Comparison of ENCODE assay signal across 8 mouse cellular contexts in the genomic region with DNA sequence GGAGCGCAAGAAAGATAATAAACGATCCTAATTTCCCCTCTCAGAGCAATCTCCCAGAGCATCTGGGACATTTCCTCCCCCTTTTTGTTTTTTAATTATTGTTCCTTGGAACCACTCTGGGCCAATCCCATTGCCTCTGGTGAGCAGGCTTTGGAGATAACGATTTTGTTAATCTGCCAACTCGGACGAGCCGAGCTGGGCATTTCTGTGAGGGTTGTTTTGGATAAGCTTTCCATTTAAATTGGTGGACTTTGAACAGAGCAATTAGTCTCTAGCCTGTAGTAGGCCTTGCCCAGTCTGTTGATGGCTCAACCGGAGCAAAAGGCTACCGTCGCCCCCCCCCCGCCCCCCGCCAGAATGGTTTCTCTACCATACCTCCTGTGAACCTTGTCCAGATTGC. TPM values are rescaled to one million over a fixed set of nuclear protein-coding genes. Genes with fewer than 3 reads are reported as not detected.
A peak's percentile ranks its signal among the peaks of the same experiment; 100 is the strongest.
DNase-seq lines count a peak whose midpoint lies in the region; ATAC-seq lines count a peak whose summit lies in the region.

No protein-coding gene starts in this region.

- H3K9me3 ChIP-seq in neural tube, embryonic 11.5 days (ENCODE audit: control insufficient read depth, low read length), result no peaks in the 10 kb centered on the region

- H3K27me3 ChIP-seq in neural tube, embryonic 11.5 days (ENCODE audit: control insufficient read depth, insufficient read depth, low read length), result no peaks in the 10 kb centered on the region

- H3K4me1 ChIP-seq in neural tube, embryonic 11.5 days (ENCODE audit: control insufficient read depth, insufficient read depth, low read length), result no peaks in the 10 kb centered on the region

- no peak for ATAC-seq in neural tube, embryonic 11.5 days (ENCODE audit: insufficient read depth, low FRiP score, low TSS enrichment)

- no peak overlapping the region for H3K9ac ChIP-seq in neural tube, embryonic 11.5 days (ENCODE audit: low read length)

- intact Hi-C loops in gastrocnemius, postnatal 36 days (cut with DNase I), result no loop called here

- no peaks in the 10 kb centered on the region for H3K36me3 ChIP-seq in neural tube, embryonic 11.5 days (ENCODE audit: control insufficient read depth, insufficient read depth, low read length)

- H3K27ac ChIP-seq in neural tube, embryonic 11.5 days (ENCODE audit: low read depth, low read length), result no peak overlapping the region

- WGBS in neural tube, embryonic 11.5 days, result 31% methylated on average over 10 of the region's 11 CpGs

- H3K4me3 ChIP-seq in neural tube, embryonic 11.5 days (ENCODE audit: low read depth, low read length), result no peak overlapping the region

- peak overlapping the region; percentile 53 for H3K4me2 ChIP-seq in neural tube, embryonic 11.5 days (ENCODE audit: low read depth)

- DNase-seq in neural tube, embryonic 11.5 days (ENCODE audit: low spot score), result peak; percentile 11
- DNase-seq in neural tube, embryonic 10.5 days (ENCODE audit: extremely low spot score, low spot score), result no peak
- DNase-seq in heart, adult 9 months (ENCODE audit: low spot score in 2 of 2), result peak; percentile 23
- peak; percentile 55 for DNase-seq in kidney, adult 9 months
- peak; percentile 80 for DNase-seq in lung, postnatal 25 days (ENCODE audit: low spot score)
- no peak for DNase-seq in embryo, embryonic 9.5 days (ENCODE audit: extremely low spot score)
- no peak for DNase-seq in layer of hippocampus, postnatal 14 days (ENCODE audit: low spot score in 2 of 2)
- no peak for DNase-seq in gastrocnemius, postnatal 36 days

RNA-seq across cellular contexts. Expression of a gene that starts 27.0 kb away (rescaled TPM):
- polyA plus RNA-seq in neural tube, embryonic 11.5 days (2014; fragmentation: Nextera tagmentation; extraction: Ambion mirVana), result 3.6 and 3.7 TPM in 2 replicates
- 10 to 100 TPM; 36.6 to 44.4 TPM for total RNA-seq in layer of hippocampus, postnatal 14 days (2021)
- total RNA-seq in gastrocnemius, postnatal 36 days (2021), result under 1 TPM; 0.07 to 0.10 TPM

RNA-seq across cellular contexts. Expression of a gene that starts 51.9 kb away (rescaled TPM):
- 10.3 and 11.0 TPM in 2 replicates for polyA plus RNA-seq in neural tube, embryonic 11.5 days (2014; fragmentation: Nextera tagmentation; extraction: Ambion mirVana)
- 100 to 1,000 TPM in 1 of 2 experiments, 10 to 100 TPM in 1; 97.4 to 115 TPM for total RNA-seq in layer of hippocampus, postnatal 14 days (2021)
- total RNA-seq in gastrocnemius, postnatal 36 days (2021), result 10 to 100 TPM; 35.8 to 40.9 TPM

Comparison
In these comparisons a context has a peak if more than half of its experiments do, and no peak if none do; other contexts are left out.
1. DNase-seq: peak in neural tube, embryonic 11.5 days (single experiment), heart, adult 9 months (2 of 2), kidney, adult 9 months (single experiment) and lung, postnatal 25 days (single experiment); none in neural tube, embryonic 10.5 days (single experiment), embryo, embryonic 9.5 days (single experiment), layer of hippocampus, postnatal 14 days (0 of 2) and gastrocnemius, postnatal 36 days (0 of 2).
2. RNA of a gene that starts 27.0 kb away (total RNA-seq): 36.6 to 44.4 TPM in layer of hippocampus, postnatal 14 days; 0.07 to 0.10 TPM in gastrocnemius, postnatal 36 days; every median in the first group is over 10 times any median in the second.